Mouse (Mus musculus) c-Kit-positive CD71-positive TER-119-negative erythroid progenitor cells, embryonic 14.5 days (primary cell): Measurements from ENCODE around the gene Nup205.

Experiments used
- DNase-seq: peaks from one replicate; pipeline ENCODE4 v3.0.0-alpha.2; 2013; ENCODE audit warnings: low read depth

Nup205 gene

DNA sequence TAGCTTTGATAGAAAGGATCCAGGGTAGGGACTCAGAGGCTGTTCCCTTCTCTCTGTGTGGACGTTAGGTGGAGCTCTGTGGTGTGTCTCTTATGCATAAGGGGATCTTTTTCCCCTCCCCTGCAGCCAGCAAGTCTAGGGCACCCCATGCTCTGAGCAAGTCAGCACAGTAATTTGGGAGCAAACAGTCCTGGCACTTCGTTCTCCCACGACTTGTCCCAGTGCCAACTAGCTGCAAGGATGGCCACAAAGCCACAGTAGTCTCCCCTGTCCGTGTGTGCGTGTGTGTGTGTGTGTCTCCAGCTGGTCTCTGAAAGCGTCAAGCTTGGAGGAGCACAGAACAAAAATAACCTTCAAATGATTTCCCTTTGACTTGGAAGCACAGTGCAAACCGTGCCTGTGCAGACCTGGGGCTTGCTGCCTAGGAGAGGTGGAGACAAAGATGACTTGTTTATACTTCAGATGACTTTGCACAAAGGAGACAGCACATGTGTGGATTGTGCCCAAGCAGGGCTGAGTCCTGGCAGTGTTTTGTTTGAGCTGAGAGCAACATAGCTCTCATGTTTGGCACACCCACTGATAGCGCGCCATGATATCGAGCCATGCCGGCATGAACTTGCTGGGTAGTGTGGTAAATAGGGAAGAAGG, 111.0 kb downstream of the Nup205 start:
- DNase-seq = no peak

DNA sequence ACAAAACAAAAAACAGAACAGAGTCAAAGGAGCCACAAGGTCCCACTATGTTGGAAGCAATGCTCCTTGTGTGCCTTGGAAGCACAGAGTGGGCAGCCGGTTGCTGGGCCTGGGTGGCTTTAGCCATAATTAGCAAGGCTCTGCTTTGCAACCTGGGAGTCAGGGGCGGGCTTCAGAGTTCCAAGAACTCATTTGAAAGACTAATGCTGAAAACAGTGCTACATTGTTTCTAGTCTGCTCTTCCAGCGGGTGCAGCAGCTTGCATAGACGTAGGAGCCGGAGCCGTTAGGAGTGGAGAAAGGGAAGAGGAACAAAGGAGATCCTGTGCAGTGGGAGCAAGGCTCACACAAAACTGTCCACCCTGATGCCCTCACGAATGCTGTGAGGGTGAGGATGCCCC, 111.7 kb downstream of the Nup205 start:
- no peak for DNase-seq

DNA sequence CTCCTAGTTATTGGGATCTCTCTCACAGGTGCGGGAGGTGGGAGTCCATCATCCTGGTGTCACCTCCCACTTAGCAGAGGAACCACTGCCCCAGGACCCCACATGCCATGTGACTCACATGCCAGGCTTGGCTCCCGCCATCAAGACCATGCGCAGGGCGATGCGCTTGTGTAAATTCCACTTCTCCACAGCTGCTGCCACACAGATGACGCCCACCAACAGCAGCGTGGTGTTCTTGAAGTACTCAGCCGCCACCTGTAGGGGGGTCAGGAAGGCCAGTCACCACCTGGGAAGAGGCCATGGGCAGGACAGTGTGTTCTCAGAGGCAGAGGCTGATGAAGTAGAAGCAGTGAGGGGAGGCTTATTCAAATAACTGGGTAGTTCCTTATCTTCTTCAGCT, 112.5 kb downstream of the Nup205 start:
- no peak for DNase-seq

GRCm38 (mm10) chr6:35294964-35295363, 117.7 kb downstream of the Nup205 start:
- DNase-seq = no peak

- DNase-seq = no peak
Observed at GRCm38 (mm10) chr6:35297001-35297400, 119.8 kb downstream of the Nup205 start.
